Mouse (Mus musculus) ovary, adult 18-20 months (tissue): ENCODE data around the gene Coro1c.
"Not testable (repeated sequence)": the region's sequence is repeated elsewhere in the genome, so short reads cannot be mapped to it uniquely, and the experiment has no call there.

Experiments used
- DNase-seq: peaks from one replicate; pipeline ENCODE4 v3.0.0; 2022; ENCODE audit warnings: low spot score, mixed read lengths

The Coro1c gene

DNA sequence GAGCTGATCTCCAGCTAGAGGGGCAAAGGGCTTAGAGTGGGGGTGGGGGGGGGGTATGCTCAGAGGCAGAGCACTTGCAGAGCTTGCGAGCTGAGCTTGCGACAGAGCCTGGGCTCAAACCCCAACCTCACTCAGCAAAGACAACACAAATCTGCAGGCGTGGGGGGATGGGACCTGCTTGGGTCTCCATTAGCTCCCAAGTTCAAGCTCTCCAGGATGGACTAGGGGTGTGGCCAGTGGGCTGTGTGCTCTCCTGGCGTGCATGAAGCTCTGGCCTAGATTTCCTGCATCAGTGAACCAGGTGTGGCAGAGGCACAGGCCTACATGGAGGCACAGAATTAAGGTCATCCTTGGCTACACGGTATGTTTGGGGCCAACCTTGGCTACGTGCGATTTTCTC lies 80.1 kb downstream of the Coro1c start:
- no peak for DNase-seq

DNA sequence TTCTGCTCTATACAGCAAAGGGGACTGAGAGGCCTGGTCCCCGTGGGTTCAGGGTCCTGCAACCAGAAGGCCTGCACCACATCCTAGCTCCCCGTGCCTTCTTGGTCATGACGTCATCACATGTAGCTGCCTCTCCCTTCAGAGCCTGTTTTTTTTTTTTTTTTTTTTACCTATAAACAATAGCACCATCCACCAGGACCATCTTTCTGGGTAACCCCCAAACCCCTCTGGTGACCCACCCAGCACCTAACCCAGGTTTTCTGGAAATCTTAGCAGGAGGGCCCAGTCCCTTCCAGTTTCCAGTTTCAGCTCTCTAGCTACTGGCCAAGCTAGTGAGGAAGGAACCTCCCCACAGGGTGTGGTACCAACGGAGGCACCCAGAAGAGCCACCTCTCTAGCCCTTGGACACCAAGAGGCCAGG lies 80.6 kb downstream of the Coro1c start:
- no peak for DNase-seq

DNA sequence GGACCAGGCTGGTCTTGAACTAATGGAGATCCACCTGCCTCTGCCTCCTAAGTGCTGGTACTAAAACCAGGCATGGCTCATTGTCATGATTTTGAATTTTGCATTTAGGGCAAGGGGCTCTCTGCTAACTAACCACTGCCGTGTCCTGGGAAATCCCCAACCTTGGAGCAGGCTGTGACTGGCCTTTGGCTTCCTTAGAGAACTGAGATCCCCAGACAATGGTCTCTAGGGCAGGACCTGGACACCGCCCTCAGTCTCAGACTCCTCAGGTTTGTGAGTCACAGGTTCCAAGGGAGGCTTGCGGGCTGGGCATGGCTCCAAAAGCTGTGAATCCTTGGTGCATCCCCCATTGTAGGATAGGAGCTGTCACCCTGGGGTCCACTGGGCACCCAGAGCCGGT lies 81.9 kb downstream of the Coro1c start:
- DNase-seq = no peak

DNA sequence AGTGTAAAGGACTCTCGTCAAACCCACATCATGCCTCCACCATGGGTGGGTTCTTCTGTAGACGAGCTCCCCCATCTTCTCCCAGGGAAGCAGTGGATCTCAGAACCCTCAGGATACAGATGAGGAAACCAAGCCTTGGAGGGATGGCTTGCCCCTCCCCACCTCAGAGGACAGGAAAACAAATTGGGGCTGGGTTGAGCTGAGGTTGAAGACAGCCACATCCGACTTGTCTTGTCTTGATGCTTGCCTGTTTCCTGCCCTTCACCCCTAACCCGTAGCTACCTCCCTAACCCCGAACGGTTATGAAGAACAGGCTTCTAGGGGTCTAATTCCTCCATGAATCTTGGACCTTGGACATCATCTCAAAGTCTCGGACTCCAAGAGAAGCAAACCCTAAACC lies 83.0 kb downstream of the Coro1c start:
- DNase-seq = no peak

- no peak for DNase-seq
Measured at GRCm38 (mm10) chr5:113824228-113824627, 84.3 kb downstream of the Coro1c start.

GRCm38 (mm10) chr5:113818572-113818971 lies 90.0 kb downstream of the Coro1c start:
- no peak for DNase-seq

DNA sequence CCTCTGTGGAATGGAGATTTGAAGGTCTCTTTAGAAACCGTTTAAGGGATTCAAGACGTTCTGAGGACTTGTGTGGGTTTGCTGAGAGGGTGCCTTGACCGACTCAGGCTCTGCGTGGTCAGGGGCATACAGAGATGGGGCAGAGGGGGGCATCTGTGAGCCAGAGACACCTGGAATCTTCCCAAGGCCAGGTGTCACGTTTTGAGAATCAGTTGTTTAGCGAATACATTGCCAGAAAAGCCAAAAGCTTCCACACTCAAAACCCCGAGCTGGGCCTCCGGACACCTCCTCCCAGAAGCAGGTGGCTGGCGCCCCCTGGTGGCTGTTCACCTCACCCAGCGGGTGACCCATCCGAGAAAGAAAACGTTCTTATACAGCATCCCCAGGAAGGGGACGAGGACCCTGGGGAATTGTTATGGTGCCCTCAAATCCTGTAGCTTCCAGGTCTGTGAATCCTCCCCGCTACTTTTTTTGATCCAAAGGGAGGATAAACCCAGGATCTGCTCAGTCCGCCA lies 92.9 kb downstream of the Coro1c start:
- peak; percentile 27 for DNase-seq

DNA sequence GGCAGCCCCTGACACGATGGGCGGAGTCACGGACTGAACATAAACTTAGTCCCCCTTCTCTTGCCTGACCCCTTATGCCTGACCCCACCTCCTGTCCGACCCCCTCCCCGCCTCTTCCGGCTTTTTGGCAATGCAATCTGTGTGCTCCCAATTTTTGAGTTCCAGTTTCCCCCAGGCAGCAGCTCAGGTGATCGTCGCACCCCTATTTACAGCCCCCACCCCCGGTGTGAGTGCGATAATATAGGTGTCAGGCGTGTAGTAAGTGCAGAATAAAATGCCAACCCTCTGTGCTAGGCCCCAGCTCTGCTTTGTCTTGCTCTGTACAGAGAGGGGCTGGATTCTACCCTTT lies 93.5 kb downstream of the Coro1c start:
- no peak for DNase-seq

DNA sequence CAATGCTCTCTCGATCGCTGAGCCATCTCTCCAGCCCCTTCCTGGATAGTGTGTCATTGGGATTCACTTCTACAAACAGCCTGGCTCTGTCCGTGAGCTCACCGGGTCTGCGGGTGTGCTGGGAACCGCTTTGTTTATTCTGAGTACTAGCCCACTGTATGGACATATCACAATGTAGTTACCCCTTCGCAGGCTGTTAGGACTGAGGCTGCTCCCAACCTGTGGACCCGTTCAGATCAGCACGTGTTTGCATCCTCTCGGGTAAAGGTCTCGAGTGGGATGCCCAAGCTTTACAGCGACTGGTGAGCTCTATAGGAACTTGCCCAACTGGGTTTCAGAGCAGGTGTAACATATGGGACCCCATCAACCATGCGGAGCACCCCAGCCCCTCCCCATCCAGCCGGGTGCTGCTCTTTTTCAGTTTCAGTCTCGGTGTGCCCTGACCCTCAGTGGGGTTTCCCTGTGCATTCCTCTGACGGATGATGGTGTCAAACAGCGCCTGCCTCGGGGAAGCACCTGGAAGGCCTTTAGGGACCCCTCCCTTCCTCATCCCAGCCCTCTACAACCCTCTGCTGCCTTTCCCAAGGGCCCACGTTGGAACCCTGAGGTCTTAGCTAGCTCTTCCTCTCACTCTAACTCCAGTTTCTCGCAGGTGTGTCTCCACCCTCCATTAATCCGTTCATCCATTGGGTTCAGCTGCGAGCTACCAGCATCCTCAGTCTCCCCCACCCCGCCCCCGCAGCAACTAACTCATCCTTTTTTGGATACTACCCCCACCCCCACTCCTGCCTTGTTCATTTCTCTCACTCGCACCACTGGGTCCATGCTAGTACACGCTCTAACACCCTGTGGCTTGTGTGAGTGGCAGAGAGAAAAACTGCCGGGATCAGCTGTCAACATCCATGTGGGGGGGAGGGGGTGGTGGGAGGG lies 94.2 kb downstream of the Coro1c start:
- no peak for DNase-seq

- no peak for DNase-seq
Measured at GRCm38 (mm10) chr5:113813608-113814007, 95.0 kb downstream of the Coro1c start.

DNA sequence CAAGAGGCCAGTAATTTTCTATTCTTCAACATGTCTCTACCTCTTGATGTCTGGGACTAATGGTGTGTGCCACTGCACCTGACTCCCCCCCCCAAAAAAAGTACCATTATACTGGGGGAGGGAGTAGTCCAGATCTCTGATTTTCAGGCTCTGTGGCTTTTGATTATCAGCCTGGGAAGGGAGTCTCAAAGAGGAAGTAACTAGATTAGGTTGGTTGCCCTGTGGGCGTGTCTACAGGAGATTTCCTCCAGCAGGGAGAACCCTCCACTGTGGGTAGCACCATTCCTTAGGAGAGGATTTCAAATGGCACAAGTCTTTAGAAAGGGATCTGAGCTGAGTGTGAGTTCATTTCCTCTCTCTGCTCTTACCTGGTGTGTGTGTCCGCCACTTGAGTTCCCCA lies 95.9 kb downstream of the Coro1c start:
- DNase-seq = no peak

- DNase-seq = not testable (repeated sequence)
Measured at GRCm38 (mm10) chr5:113811824-113812420, 96.6 kb downstream of the Coro1c start.

DNA sequence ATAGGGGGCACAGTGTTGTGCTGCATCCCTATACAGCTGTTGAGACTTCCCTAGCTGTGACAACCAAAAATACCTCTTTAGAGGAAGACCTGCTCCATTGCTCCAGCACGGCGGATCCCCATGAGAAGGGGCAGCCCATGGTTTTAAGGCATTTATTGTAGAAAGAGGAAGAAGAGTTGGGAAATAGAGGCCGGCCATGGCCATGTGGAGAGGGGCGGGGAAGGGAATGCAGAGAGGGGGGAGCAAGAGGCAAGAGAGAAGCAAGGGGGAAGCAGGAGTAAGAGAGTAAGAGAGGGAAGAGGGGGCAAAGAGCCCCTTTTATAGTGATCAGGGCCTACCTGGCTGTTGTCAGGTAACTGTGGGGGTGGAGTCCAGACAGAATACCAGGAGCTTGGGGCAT lies 98.4 kb downstream of the Coro1c start:
- DNase-seq = no peak

- DNase-seq = no peak
Measured at GRCm38 (mm10) chr5:113808177-113808576, 100.4 kb downstream of the Coro1c start.

- DNase-seq = no peak
Measured at GRCm38 (mm10) chr5:113807712-113808111, 100.8 kb downstream of the Coro1c start.

GRCm38 (mm10) chr5:113806414-113806813 lies 102.1 kb downstream of the Coro1c start:
- DNase-seq = no peak

DNA sequence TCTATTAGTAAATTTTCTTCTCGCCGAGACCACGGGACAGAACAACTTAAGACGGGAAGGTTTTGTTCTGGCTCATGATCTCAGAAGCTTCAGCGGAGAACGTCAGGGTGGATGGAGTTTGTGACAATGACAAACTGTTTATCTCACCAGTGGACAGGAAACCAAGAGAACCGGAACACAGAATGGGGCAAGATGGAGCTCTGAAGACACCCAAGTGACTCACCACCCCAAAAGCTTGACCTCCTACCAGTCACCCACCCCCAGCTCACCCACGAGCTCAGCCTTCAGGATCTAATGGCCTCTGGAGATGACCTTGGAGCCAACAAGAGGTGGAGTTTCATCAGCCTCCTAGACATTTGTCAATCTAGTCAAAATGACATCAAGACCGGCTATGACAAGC lies 103.3 kb downstream of the Coro1c start:
- no peak for DNase-seq

- no peak for DNase-seq
Measured at GRCm38 (mm10) chr5:113804395-113804966, 104.1 kb downstream of the Coro1c start.

DNA sequence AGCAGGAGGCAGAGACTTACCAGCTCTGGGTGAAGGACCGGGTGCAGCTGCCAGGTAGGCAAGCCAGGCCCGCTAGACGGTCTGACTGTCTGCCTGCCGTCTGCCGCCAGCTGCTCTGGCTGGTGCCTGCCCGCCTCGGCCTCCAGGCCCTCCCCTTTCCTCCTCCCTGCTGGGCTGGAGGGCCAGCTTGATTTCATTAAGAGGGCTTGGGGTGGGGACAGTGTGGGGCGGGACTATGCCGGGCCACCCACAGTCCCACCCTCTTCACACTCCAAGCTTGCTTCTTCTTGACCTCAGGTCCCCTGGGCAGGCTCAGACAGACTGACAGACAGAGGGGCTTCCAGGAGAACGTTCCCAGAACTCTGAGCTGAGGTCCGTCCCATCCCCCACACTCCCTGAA lies 108.3 kb downstream of the Coro1c start, which contains the start of gene Tmem119:
Tmem119 (minus strand) TSS at position 237 of the 400 bp plus-strand sequence.
- DNase-seq = no peak

GRCm38 (mm10) chr5:113799691-113800090 lies 108.9 kb downstream of the Coro1c start:
- no peak for DNase-seq

DNA sequence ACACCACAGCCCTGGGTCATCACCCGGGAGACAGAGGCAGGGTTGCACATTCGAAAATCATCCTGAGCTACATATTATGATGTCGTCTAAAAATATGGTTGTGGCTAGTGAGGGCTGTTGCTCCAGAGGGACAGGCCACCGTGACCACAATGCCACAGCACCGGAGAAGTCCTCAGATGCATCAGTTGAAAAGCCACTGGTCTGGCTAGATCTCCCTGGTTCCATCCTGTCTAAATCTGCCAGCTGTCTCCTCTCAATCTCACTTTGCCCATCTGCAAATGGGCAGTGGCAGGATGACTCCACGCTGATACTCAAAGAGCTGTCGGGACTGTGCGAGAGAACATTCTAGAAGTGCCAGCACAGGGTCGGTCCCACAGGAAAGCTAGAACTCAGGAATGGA lies 110.0 kb downstream of the Coro1c start:
- no peak for DNase-seq

DNA sequence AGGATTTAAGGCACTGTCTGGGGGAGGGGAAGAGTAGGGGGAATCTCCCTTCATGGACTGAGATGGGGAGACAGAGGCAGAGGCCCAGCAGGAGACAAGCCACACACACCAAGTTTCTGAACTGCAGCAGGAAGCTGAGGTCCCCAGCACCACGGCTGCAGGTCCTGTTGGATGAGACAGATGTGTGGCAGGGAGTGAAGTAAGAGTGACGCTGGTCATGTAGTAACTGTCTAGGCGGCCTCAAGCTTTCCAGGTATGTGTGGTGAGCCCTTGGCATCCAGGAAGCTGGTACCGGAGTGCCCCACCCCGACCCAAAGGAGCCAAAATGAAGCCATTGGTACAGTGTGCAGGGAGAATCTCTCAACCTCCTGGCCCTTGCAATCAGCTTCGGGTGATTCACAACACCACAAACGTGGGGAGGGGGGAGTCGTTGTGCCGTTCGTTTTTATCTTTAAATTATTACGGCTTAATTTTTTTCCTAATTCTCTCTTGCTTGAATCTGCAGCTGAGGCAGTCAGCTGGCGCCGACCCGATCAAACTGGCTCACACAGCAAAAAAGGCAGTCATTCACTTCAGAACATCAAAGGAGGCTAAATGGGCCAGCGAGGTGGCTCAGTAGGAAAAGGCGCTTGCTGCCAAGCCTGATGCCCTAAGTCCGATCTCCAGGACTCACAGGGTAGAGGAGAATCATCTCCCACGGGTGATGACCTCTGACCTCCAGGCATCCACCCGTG lies 111.2 kb downstream of the Coro1c start:
- DNase-seq = no peak
